Mouse (Mus musculus) cerebellum, adult 11-12 months (tissue): ENCODE results near the gene Plekhm3.

Experiments used
- DNase-seq: peaks from one replicate; pipeline ENCODE4 v3.0.0; 2022

Plekhm3 gene

GRCm38 (mm10) chr1:64927437-64928274, 29.0 kb downstream of the Plekhm3 start:
- no peak for DNase-seq

GRCm38 (mm10) chr1:64925594-64925993, 31.0 kb downstream of the Plekhm3 start:
- DNase-seq = no peak

GRCm38 (mm10) chr1:64924283-64924682, 32.3 kb downstream of the Plekhm3 start:
- no peak for DNase-seq

GRCm38 (mm10) chr1:64918810-64919528, 37.7 kb downstream of the Plekhm3 start:
- peak; percentile 63 for DNase-seq

- no peak for DNase-seq
Measured at GRCm38 (mm10) chr1:64917966-64918365, 38.7 kb downstream of the Plekhm3 start.

GRCm38 (mm10) chr1:64916884-64917507, 39.6 kb downstream of the Plekhm3 start:
- DNase-seq = no peak

GRCm38 (mm10) chr1:64914356-64914755, 42.3 kb downstream of the Plekhm3 start:
- DNase-seq = no peak

GRCm38 (mm10) chr1:64907740-64908139, 48.9 kb downstream of the Plekhm3 start:
- no peak for DNase-seq

- no peak for DNase-seq
Measured at GRCm38 (mm10) chr1:64906226-64906625, 50.4 kb downstream of the Plekhm3 start.

- no peak for DNase-seq
Measured at GRCm38 (mm10) chr1:64903415-64903814, 53.2 kb downstream of the Plekhm3 start.

- no peak for DNase-seq
Measured at GRCm38 (mm10) chr1:64902804-64903203, 53.8 kb downstream of the Plekhm3 start.

GRCm38 (mm10) chr1:64899763-64900162, 56.9 kb downstream of the Plekhm3 start:
- DNase-seq = no peak

- no peak for DNase-seq
Measured at GRCm38 (mm10) chr1:64897485-64897884, 59.1 kb downstream of the Plekhm3 start.

GRCm38 (mm10) chr1:64893806-64894205, 62.8 kb downstream of the Plekhm3 start:
- DNase-seq = no peak

- no peak for DNase-seq
Measured at GRCm38 (mm10) chr1:64891332-64891731, 65.3 kb downstream of the Plekhm3 start.

GRCm38 (mm10) chr1:64887502-64888203, 69.0 kb downstream of the Plekhm3 start:
- DNase-seq = no peak

- DNase-seq = no peak
Measured at GRCm38 (mm10) chr1:64886718-64887117, 69.9 kb downstream of the Plekhm3 start.

- no peak for DNase-seq
Measured at GRCm38 (mm10) chr1:64885328-64885727, 71.3 kb downstream of the Plekhm3 start.

- DNase-seq = no peak
Measured at GRCm38 (mm10) chr1:64884007-64884406, 72.6 kb downstream of the Plekhm3 start.

GRCm38 (mm10) chr1:64880613-64881012, 76.0 kb downstream of the Plekhm3 start:
- DNase-seq = no peak

- DNase-seq = no peak
Measured at GRCm38 (mm10) chr1:64878795-64879240, 77.8 kb downstream of the Plekhm3 start.

GRCm38 (mm10) chr1:64876276-64876675, 80.3 kb downstream of the Plekhm3 start:
- DNase-seq = no peak

GRCm38 (mm10) chr1:64875712-64876111, 80.9 kb downstream of the Plekhm3 start:
- DNase-seq = no peak
